Comparison of ENCODE assay signal across 13 mouse cellular contexts in genomic region chr5:66862151-66862550, GRCm38 (mm10).
DNase-seq lines count a peak whose midpoint lies in the region; ATAC-seq and TF ChIP-seq lines count a peak whose summit lies in the region.
"Had no signal": no experiment of that assay in that cellular context is flagged by ENCODE, and none has a peak within 500 bp of the region (broad histone marks: within the 10 kb centered on the region; RNA-seq: fewer than 3 reads in every experiment).

No protein-coding gene starts in this region.

- peak overlapping the region; percentile 64; the same call in 1 of the 2 replicates for H3K27ac ChIP-seq in hindbrain, embryonic 13.5 days
- no peak overlapping the region for H3K27ac ChIP-seq in hindbrain, embryonic 12.5 days
- H3K27ac ChIP-seq in midbrain, postnatal 0 days (ENCODE audit: low read depth, low read length) = no peak overlapping the region
- H3K27ac ChIP-seq in midbrain, embryonic 14.5 days (replicated peaks; ENCODE audit: low read depth, low read length) = no peak overlapping the region
- no peak overlapping the region; the same call in 1 of the 2 replicates for H3K27ac ChIP-seq in forebrain, postnatal 0 days (ENCODE audit: low read depth, low read length)
- H3K27ac ChIP-seq: heart, embryonic 10.5 days had no signal

- H3K27me3 ChIP-seq in hindbrain, embryonic 13.5 days = no peaks in the 10 kb centered on the region
- H3K27me3 ChIP-seq in hindbrain, embryonic 12.5 days = no peaks in the 10 kb centered on the region
- no peaks in the 10 kb centered on the region for H3K27me3 ChIP-seq in midbrain, postnatal 0 days (ENCODE audit: insufficient read depth, low read length)
- H3K27me3 ChIP-seq in midbrain, embryonic 14.5 days (ENCODE audit: control insufficient read depth, insufficient read depth, low read length) = no peaks in the 10 kb centered on the region
- H3K27me3 ChIP-seq in forebrain, postnatal 0 days (ENCODE audit: insufficient read depth, low read length) = no peaks in the 10 kb centered on the region
- H3K27me3 ChIP-seq: embryonic facial prominence, embryonic 15.5 days had no signal

- peaks cover 34% of the 10 kb centered on the region for H3K4me1 ChIP-seq in hindbrain, embryonic 13.5 days (replicated peaks)
- peaks cover 31% of the 10 kb centered on the region for H3K4me1 ChIP-seq in hindbrain, embryonic 12.5 days
- H3K4me1 ChIP-seq in midbrain, postnatal 0 days (ENCODE audit: insufficient read depth, low read length) = peaks cover 7% of the 10 kb centered on the region; the same call in 1 of the 2 replicates
- H3K4me1 ChIP-seq in midbrain, embryonic 14.5 days (ENCODE audit: control insufficient read depth, insufficient read depth, low read length) = peaks cover 8% of the 10 kb centered on the region; the same call in 1 of the 2 replicates
- peaks cover 26% of the 10 kb centered on the region for H3K4me1 ChIP-seq in forebrain, postnatal 0 days (ENCODE audit: insufficient read depth)

- H3K4me2 ChIP-seq in hindbrain, embryonic 13.5 days = no peak overlapping the region
- no peak overlapping the region for H3K4me2 ChIP-seq in hindbrain, embryonic 12.5 days (replicated peaks)
- no peak overlapping the region for H3K4me2 ChIP-seq in midbrain, postnatal 0 days (ENCODE audit: low read depth, low read length, poor library complexity, severe bottlenecking)
- H3K4me2 ChIP-seq in midbrain, embryonic 14.5 days (ENCODE audit: low read length) = no peak overlapping the region
- H3K4me2 ChIP-seq in forebrain, postnatal 0 days (ENCODE audit: low read depth) = no peak overlapping the region
- H3K4me2 ChIP-seq: embryonic facial prominence, embryonic 15.5 days had no signal

- ATAC-seq in hindbrain, embryonic 13.5 days (ENCODE audit: low FRiP score) = no peak
- no peak for ATAC-seq in hindbrain, embryonic 12.5 days (ENCODE audit: low FRiP score)
- no peak for ATAC-seq in midbrain, postnatal 0 days (ENCODE audit: low FRiP score)
- ATAC-seq in midbrain, embryonic 14.5 days (ENCODE audit: low FRiP score, low TSS enrichment) = no peak
- peak; percentile 23; the same call in 1 of the 2 replicates for ATAC-seq in forebrain, postnatal 0 days

- 56% methylated on average over 4 of the region's 4 CpGs for WGBS in hindbrain, embryonic 13.5 days
- 53% methylated on average over 4 of the region's 4 CpGs for WGBS in hindbrain, embryonic 12.5 days
- 71% methylated on average over 4 of the region's 4 CpGs for WGBS in midbrain, postnatal 0 days
- 67% methylated on average over 4 of the region's 4 CpGs for WGBS in midbrain, embryonic 14.5 days
- 49% methylated on average over 4 of the region's 4 CpGs for WGBS in forebrain, postnatal 0 days

- no peak overlapping the region for H3K4me3 ChIP-seq in hindbrain, embryonic 13.5 days
- H3K4me3 ChIP-seq in hindbrain, embryonic 12.5 days = no peak overlapping the region
- H3K4me3 ChIP-seq in midbrain, postnatal 0 days (ENCODE audit: low read depth, low read length) = no peak overlapping the region
- no peak overlapping the region for H3K4me3 ChIP-seq in midbrain, embryonic 14.5 days (replicated peaks; ENCODE audit: low read depth, low read length)
- no peak overlapping the region for H3K4me3 ChIP-seq in forebrain, postnatal 0 days (ENCODE audit: low read depth, low read length)
- H3K4me3 ChIP-seq: embryonic facial prominence, embryonic 15.5 days; heart, embryonic 10.5 days had no signal

- peak; percentile 16 for DNase-seq in midbrain, postnatal 0 days (ENCODE audit: low spot score)
- no peak for DNase-seq in midbrain, embryonic 14.5 days
- peak; percentile 35 for DNase-seq in forebrain, postnatal 0 days
- peak; percentile 36 for DNase-seq in yolk sac, embryonic 10.5 days (ENCODE audit: low spot score)
- no peak for DNase-seq in adrenal gland, adult 2 months
- no peak for DNase-seq in urinary bladder, postnatal 36 days (ENCODE audit: low spot score in 2 of 2)
- DNase-seq: kidney, postnatal 25 days; liver; thymus, postnatal 14 days had no signal

- H3K9ac ChIP-seq in hindbrain, embryonic 13.5 days = no peak overlapping the region
- H3K9ac ChIP-seq in hindbrain, embryonic 12.5 days = no peak overlapping the region
- no peak overlapping the region for H3K9ac ChIP-seq in midbrain, postnatal 0 days (replicated peaks; ENCODE audit: low read length, poor library complexity, severe bottlenecking)
- H3K9ac ChIP-seq in midbrain, embryonic 14.5 days (replicated peaks; ENCODE audit: low read length) = no peak overlapping the region
- no peak overlapping the region for H3K9ac ChIP-seq in forebrain, postnatal 0 days
- H3K9ac ChIP-seq: embryonic facial prominence, embryonic 15.5 days had no signal

- H3K36me3 ChIP-seq in hindbrain, embryonic 13.5 days = no peaks in the 10 kb centered on the region
- no peaks in the 10 kb centered on the region for H3K36me3 ChIP-seq in hindbrain, embryonic 12.5 days
- no peaks in the 10 kb centered on the region for H3K36me3 ChIP-seq in midbrain, postnatal 0 days (ENCODE audit: insufficient read depth, low read length)
- no peaks in the 10 kb centered on the region for H3K36me3 ChIP-seq in midbrain, embryonic 14.5 days (ENCODE audit: control insufficient read depth, insufficient read depth, low read length)
- H3K36me3 ChIP-seq in forebrain, postnatal 0 days (ENCODE audit: insufficient read depth) = no peaks in the 10 kb centered on the region
- H3K36me3 ChIP-seq: embryonic facial prominence, embryonic 15.5 days; heart, embryonic 10.5 days had no signal

- TF ChIP-seq CTCF in midbrain, postnatal 0 days (IDR thresholded peaks at IDR 0.05) = no peak
- no peak for TF ChIP-seq CTCF in forebrain, postnatal 0 days (IDR thresholded peaks at IDR 0.05; ENCODE audit: low read depth)

- no peaks in the 10 kb centered on the region for H3K9me3 ChIP-seq in hindbrain, embryonic 13.5 days
- H3K9me3 ChIP-seq in hindbrain, embryonic 12.5 days (replicated peaks) = no peaks in the 10 kb centered on the region
- no peaks in the 10 kb centered on the region for H3K9me3 ChIP-seq in midbrain, postnatal 0 days (ENCODE audit: low read length)
- no peaks in the 10 kb centered on the region for H3K9me3 ChIP-seq in midbrain, embryonic 14.5 days (ENCODE audit: control insufficient read depth, low read length)
- no peaks in the 10 kb centered on the region for H3K9me3 ChIP-seq in forebrain, postnatal 0 days (ENCODE audit: low read length)
- H3K9me3 ChIP-seq: embryonic facial prominence, embryonic 15.5 days; heart, embryonic 10.5 days had no signal

Comparison
In these comparisons a context has a peak if more than half of its experiments do, and no peak if none do; other contexts are left out.
1. DNase-seq: peak in midbrain, postnatal 0 days (single experiment), forebrain, postnatal 0 days (single experiment) and yolk sac, embryonic 10.5 days (single experiment); none in midbrain, embryonic 14.5 days (single experiment), adrenal gland, adult 2 months (single experiment) and urinary bladder, postnatal 36 days (0 of 2).